Mouse (Mus musculus): ENCODE results near the gene Tgfa.

Gene Tgfa

GRCm38 (mm10) chr6:86222381-86222780, 27.4 kb downstream of the Tgfa start:
- DNase-seq (ENCODE audit: low read depth, low spot score): no peak

GRCm38 (mm10) chr6:86225604-86226003, 30.6 kb downstream of the Tgfa start:
- peak; percentile 29 for DNase-seq (ENCODE audit: low read depth, low spot score)

GRCm38 (mm10) chr6:86232367-86232766, 37.3 kb downstream of the Tgfa start:
- DNase-seq (ENCODE audit: low read depth, low spot score): no peak

GRCm38 (mm10) chr6:86233512-86234430, 38.7 kb downstream of the Tgfa start:
- no peak for DNase-seq (ENCODE audit: low read depth, low spot score)

GRCm38 (mm10) chr6:86244866-86245265, 49.8 kb downstream of the Tgfa start:
- DNase-seq (ENCODE audit: low read depth, low spot score): no peak

- no peak for DNase-seq (ENCODE audit: low read depth, low spot score)
Measured at GRCm38 (mm10) chr6:86245965-86246364, 50.9 kb downstream of the Tgfa start.

GRCm38 (mm10) chr6:86248562-86248961, 53.5 kb downstream of the Tgfa start:
- no peak for DNase-seq (ENCODE audit: low read depth, low spot score)

GRCm38 (mm10) chr6:86249042-86249441, 54.0 kb downstream of the Tgfa start:
- no peak for DNase-seq (ENCODE audit: low read depth, low spot score)

GRCm38 (mm10) chr6:86250236-86250635, 55.2 kb downstream of the Tgfa start:
- DNase-seq (ENCODE audit: low read depth, low spot score): no peak

GRCm38 (mm10) chr6:86250830-86251229, 55.8 kb downstream of the Tgfa start:
- no peak for DNase-seq (ENCODE audit: low read depth, low spot score)

GRCm38 (mm10) chr6:86252176-86253125, 57.4 kb downstream of the Tgfa start:
- DNase-seq (ENCODE audit: low read depth, low spot score): no peak

- DNase-seq (ENCODE audit: low read depth, low spot score): no peak
Measured at GRCm38 (mm10) chr6:86255899-86256298, 60.9 kb downstream of the Tgfa start.

- DNase-seq (ENCODE audit: low read depth, low spot score): no peak
Measured at GRCm38 (mm10) chr6:86259242-86259641, 64.2 kb downstream of the Tgfa start.

GRCm38 (mm10) chr6:86260322-86261050, 65.5 kb downstream of the Tgfa start:
- DNase-seq (ENCODE audit: low read depth, low spot score): no peak

GRCm38 (mm10) chr6:86266786-86267185, 71.8 kb downstream of the Tgfa start:
- no peak for DNase-seq (ENCODE audit: low read depth, low spot score)

GRCm38 (mm10) chr6:86270373-86271068, 75.5 kb downstream of the Tgfa start:
- no peak for DNase-seq (ENCODE audit: low read depth, low spot score)

GRCm38 (mm10) chr6:86271130-86271529, 76.1 kb downstream of the Tgfa start:
- no peak for DNase-seq (ENCODE audit: low read depth, low spot score)

- peak; percentile 14 for DNase-seq (ENCODE audit: low read depth, low spot score)
Measured at GRCm38 (mm10) chr6:86275704-86276103, 80.7 kb downstream of the Tgfa start.

- DNase-seq (ENCODE audit: low read depth, low spot score): no peak
Measured at GRCm38 (mm10) chr6:86276816-86277215, 81.8 kb downstream of the Tgfa start.

- no peak for DNase-seq (ENCODE audit: low read depth, low spot score)
Measured at GRCm38 (mm10) chr6:86277620-86278019, 82.6 kb downstream of the Tgfa start.

Measured in 3T3-L1 (cell line).